Mouse (Mus musculus) kidney, postnatal 0 days (tissue): Measurements from ENCODE around the gene Pibf1. TPM values are rescaled to one million over a fixed set of nuclear protein-coding genes. Genes with fewer than 3 reads are reported as not detected.
A peak's percentile ranks its signal among the peaks of the same experiment; 100 is the strongest.

Experiments
- ATAC-seq: fragments of 200-750 bp; cut with Nextera tagmentation; replicated peaks from 2 replicates; pipeline ENCODE4 v1.8.0; 2017; ENCODE audit warnings: low read depth, moderate number of reproducible peaks, moderate TSS enrichment, moderate library complexity; ENCODE audit not compliant: low FRiP score
- DNase-seq: peaks from one replicate; pipeline ENCODE4 v3.0.0-alpha.2; 2016; ENCODE audit warnings: low spot score
- H3K27ac ChIP-seq: fragments of 300-500 bp; sonication (generic); 2 replicates; pipeline ENCODE4 v1.5.1; 2014; ENCODE audit warnings: mild to moderate bottlenecking
- H3K27me3 ChIP-seq: fragments of 300-500 bp; sonication (generic); 2 replicates; pipeline ENCODE4 v1.6.1; 2014; ENCODE audit warnings: low read length, mixed read lengths; ENCODE audit not compliant: insufficient read depth
- H3K36me3 ChIP-seq: fragments of 300-500 bp; sonication (generic); 2 replicates; pipeline ENCODE4 v1.6.1; 2014; ENCODE audit warnings: low read length, mixed read lengths; ENCODE audit not compliant: insufficient read depth
- H3K4me1 ChIP-seq: fragments of 300-500 bp; sonication (generic); replicated peaks from 2 replicates; pipeline ENCODE4 v1.6.1; 2014; ENCODE audit warnings: antibody characterized with exemption, low read length, mixed read lengths; ENCODE audit not compliant: insufficient read depth
- H3K4me2 ChIP-seq: fragments of 300-500 bp; sonication (generic); 2 replicates; pipeline ENCODE4 v1.6.1; 2014; ENCODE audit warnings: mild to moderate bottlenecking, low read length, moderate library complexity, mixed read lengths
- H3K4me3 ChIP-seq: fragments of 300-500 bp; sonication (generic); replicated peaks from 2 replicates; pipeline ENCODE4 v1.5.1; 2014; ENCODE audit warnings: low read depth, low read length
- H3K9ac ChIP-seq: fragments of 300-500 bp; sonication (generic); 2 replicates; pipeline ENCODE4 v1.6.1; 2014; ENCODE audit warnings: low read depth, low read length
- H3K9me3 ChIP-seq: fragments of 300-500 bp; sonication (generic); replicated peaks from 2 replicates; pipeline ENCODE4 v1.6.1; 2016; ENCODE audit warnings: low read length, inconsistent platforms, mixed read lengths
- CTCF ChIP-seq: IDR thresholded peaks from 2 replicates; pipeline ENCODE4 v1.5.1; 2016; ENCODE audit warnings: antibody characterized with exemption, low read depth, mild to moderate bottlenecking, moderate library complexity
- WGBS: fragments of 180-500 bp; shearing (Covaris S2); extraction: QIAGEN DNeasy Blood & Tissue Kit; methylation state at CpG from one replicate; pipeline ENCODE4 v1.1.7; 2014; 5-methylcytosine and 5-hydroxymethylcytosine counted together
- polyA plus RNA-seq: library from polyadenylated mRNA; unstranded; fragments of >200 nt; fragmentation: Nextera tagmentation; extraction: Ambion mirVana; gene quantifications from 2 replicates; pipeline ENCODE4 v1.2.1, GENCODE M21; 2015

Gene Pibf1
- polyA plus RNA-seq, 1 experiment from 2014 or later = 12.7 TPM

GRCm38 (mm10) chr14:99280825-99281433 lies 181.7 kb downstream of the Pibf1 start:
- H3K27me3 ChIP-seq = no peaks in the 10 kb centered on the region
- 57% methylated on average over 5 of the region's 5 CpGs for WGBS

GRCm38 (mm10) chr14:99285486-99285885 lies 186.3 kb downstream of the Pibf1 start:
- Histone ChIP-seq H3K4me2 (no peak overlapping the region), H3K9me3 (no peaks in the 10 kb centered on the region), H3K4me1 (no peaks in the 10 kb centered on the region), H3K27me3 (no peaks in the 10 kb centered on the region), H3K9ac (no peak overlapping the region), H3K4me3 (no peak overlapping the region), H3K36me3 (no peaks in the 10 kb centered on the region), H3K27ac (no peak overlapping the region)
- no peak for ATAC-seq
- no peak for DNase-seq
- TF ChIP-seq CTCF = no peak
- 82% methylated on average over 4 of the region's 4 CpGs for WGBS

More at GRCm38 (mm10) chr14:99280825-99281433, 181.7 kb downstream of the Pibf1 start:
- TF ChIP-seq CTCF = no peak
- Histone ChIP-seq H3K9me3 (no peaks in the 10 kb centered on the region), H3K4me2 (no peak overlapping the region), H3K9ac (no peak overlapping the region), H3K36me3 (no peaks in the 10 kb centered on the region), H3K4me1 (no peaks in the 10 kb centered on the region), H3K4me3 (no peak overlapping the region), H3K27ac (no peak overlapping the region)
- DNase-seq = no peak
- ATAC-seq = no peak

GRCm38 (mm10) chr14:99292176-99292575 lies 193.0 kb downstream of the Pibf1 start:
- no peak for TF ChIP-seq CTCF
- Histone ChIP-seq H3K4me3 (no peak overlapping the region), H3K9ac (no peak overlapping the region), H3K4me2 (no peak overlapping the region), H3K4me1 (no peaks in the 10 kb centered on the region), H3K9me3 (no peaks in the 10 kb centered on the region), H3K27me3 (no peaks in the 10 kb centered on the region), H3K36me3 (no peaks in the 10 kb centered on the region), H3K27ac (no peak overlapping the region)
- WGBS = 95% methylated on average over 5 of the region's 5 CpGs
- DNase-seq (no peak), ATAC-seq (no peak)

- Histone ChIP-seq H3K36me3 (no peaks in the 10 kb centered on the region), H3K9ac (no peak overlapping the region), H3K4me2 (no peak overlapping the region), H3K4me3 (no peak overlapping the region), H3K4me1 (no peaks in the 10 kb centered on the region), H3K9me3 (no peaks in the 10 kb centered on the region), H3K27me3 (no peaks in the 10 kb centered on the region), H3K27ac (no peak overlapping the region)
- WGBS = 91% methylated on average over 8 of the region's 8 CpGs
- no peak for DNase-seq
- no peak for ATAC-seq
- no peak for TF ChIP-seq CTCF
Measured at GRCm38 (mm10) chr14:99294424-99294823, 195.2 kb downstream of the Pibf1 start.

- H3K4me3 ChIP-seq = no peak overlapping the region
- no peaks in the 10 kb centered on the region for H3K9me3 ChIP-seq
- H3K36me3 ChIP-seq = no peaks in the 10 kb centered on the region
- ATAC-seq (no peak), DNase-seq (no peak)
- peaks cover 3% of the 10 kb centered on the region; the same call in 1 of the 2 replicates for H3K27me3 ChIP-seq
- WGBS = 45% methylated on average over 15 of the region's 15 CpGs
- no peaks in the 10 kb centered on the region for H3K4me1 ChIP-seq
- no peak for TF ChIP-seq CTCF
- H3K9ac ChIP-seq = no peak overlapping the region
- H3K4me2 ChIP-seq = no peak overlapping the region
- H3K27ac ChIP-seq = no peak overlapping the region
Measured at GRCm38 (mm10) chr14:99295606-99296341, 196.6 kb downstream of the Pibf1 start.

- no peaks in the 10 kb centered on the region for H3K36me3 ChIP-seq
- H3K4me3 ChIP-seq = peak within 1 kb of the TSS; percentile 65
- ATAC-seq (peak; percentile 98), DNase-seq (peak; percentile 96)
- H3K27ac ChIP-seq = peak within 1 kb of the TSS; percentile 19; the same call in 1 of the 2 replicates
- H3K9me3 ChIP-seq = no peaks in the 10 kb centered on the region
- H3K4me2 ChIP-seq = peak within 1 kb of the TSS; percentile 90
- peaks cover 3% of the 10 kb centered on the region; the same call in 1 of the 2 replicates for H3K27me3 ChIP-seq
- peak within 1 kb of the TSS; percentile 57 for H3K9ac ChIP-seq
- no peak for TF ChIP-seq CTCF
- WGBS = under 1% methylated on average over 50 of the region's 67 CpGs
- no peaks in the 10 kb centered on the region for H3K4me1 ChIP-seq
Measured at GRCm38 (mm10) chr14:99298385-99299021, 199.3 kb downstream of the Pibf1 start, which contains the start of gene Klf5. Klf5 (plus strand) TSS chr14:99298691.
